Mouse (Mus musculus): ENCODE data around the gene Dagla. TPM values are rescaled to one million over a fixed set of nuclear protein-coding genes. Genes with fewer than 3 reads are reported as not detected.

Gene Dagla
- total and polyA plus RNA-seq, 2 experiments from 2014 or later = 10.9 to 35.0 TPM

- H3K9me3 ChIP-seq (ENCODE audit: low read length) = no peaks in the 10 kb centered on the region
- no peak for TF ChIP-seq CTCF (IDR thresholded peaks at IDR 0.05; ENCODE audit: low read depth)
- ATAC-seq = no peak
- no peak for DNase-seq (ENCODE audit: low spot score)
- H3K9ac ChIP-seq (replicated peaks; ENCODE audit: low read length) = no peak overlapping the region
- no peak overlapping the region for H3K4me3 ChIP-seq (ENCODE audit: low read length)
- no peaks in the 10 kb centered on the region for H3K36me3 ChIP-seq (ENCODE audit: insufficient read depth, low read length)
- WGBS = 34% methylated on average over 6 of the region's 6 CpGs
- H3K4me2 ChIP-seq (ENCODE audit: low read depth, low read length) = no peak overlapping the region
- H3K27me3 ChIP-seq (ENCODE audit: insufficient read depth, low read length) = no peaks in the 10 kb centered on the region
- H3K4me1 ChIP-seq (ENCODE audit: insufficient read depth, low read length) = no peaks in the 10 kb centered on the region
- no peak overlapping the region for H3K27ac ChIP-seq
These were observed 57.5 kb downstream of the Dagla start for GRCm38 (mm10) chr19:10247165-10247564.

- Histone ChIP-seq H3K36me3 (ENCODE audit: insufficient read depth, low read length) (no peaks in the 10 kb centered on the region), H3K4me2 (ENCODE audit: low read depth, low read length) (no peak overlapping the region), H3K4me3 (ENCODE audit: low read length) (no peak overlapping the region), H3K27me3 (ENCODE audit: insufficient read depth, low read length) (no peaks in the 10 kb centered on the region), H3K9me3 (ENCODE audit: low read length) (no peaks in the 10 kb centered on the region), H3K9ac (replicated peaks; ENCODE audit: low read length) (no peak overlapping the region), H3K4me1 (ENCODE audit: insufficient read depth, low read length) (0 out of 2 replicates have a peak, but pooled peaks cover 5% of the 10 kb centered on the region), H3K27ac (no peak overlapping the region)
- WGBS = 29% methylated on average over 3 of the region's 3 CpGs
- ATAC-seq = no peak
- peak; percentile 61 for TF ChIP-seq CTCF (IDR thresholded peaks at IDR 0.05; ENCODE audit: low read depth)
- DNase-seq (ENCODE audit: low spot score) = peak; percentile 55
These were observed 60.5 kb downstream of the Dagla start for GRCm38 (mm10) chr19:10244183-10244582.

- H3K9ac ChIP-seq (replicated peaks; ENCODE audit: low read length) = no peak overlapping the region
- no peaks in the 10 kb centered on the region for H3K27me3 ChIP-seq (ENCODE audit: insufficient read depth, low read length)
- H3K4me1 ChIP-seq (ENCODE audit: insufficient read depth, low read length) = 0 out of 2 replicates have a peak, but pooled peaks cover 5% of the 10 kb centered on the region
- H3K4me3 ChIP-seq (ENCODE audit: low read length) = no peak overlapping the region
- no peaks in the 10 kb centered on the region for H3K36me3 ChIP-seq (ENCODE audit: insufficient read depth, low read length)
- TF ChIP-seq CTCF (IDR thresholded peaks at IDR 0.05; ENCODE audit: low read depth) = no peak
- no peaks in the 10 kb centered on the region for H3K9me3 ChIP-seq (ENCODE audit: low read length)
- no peak overlapping the region for H3K27ac ChIP-seq
- no peak overlapping the region for H3K4me2 ChIP-seq (ENCODE audit: low read depth, low read length)
- no peak for DNase-seq (ENCODE audit: low spot score)
- 8% methylated on average over 8 of the region's 8 CpGs for WGBS
- no peak for ATAC-seq
These were observed 61.8 kb downstream of the Dagla start for GRCm38 (mm10) chr19:10242916-10243315.

DNA sequence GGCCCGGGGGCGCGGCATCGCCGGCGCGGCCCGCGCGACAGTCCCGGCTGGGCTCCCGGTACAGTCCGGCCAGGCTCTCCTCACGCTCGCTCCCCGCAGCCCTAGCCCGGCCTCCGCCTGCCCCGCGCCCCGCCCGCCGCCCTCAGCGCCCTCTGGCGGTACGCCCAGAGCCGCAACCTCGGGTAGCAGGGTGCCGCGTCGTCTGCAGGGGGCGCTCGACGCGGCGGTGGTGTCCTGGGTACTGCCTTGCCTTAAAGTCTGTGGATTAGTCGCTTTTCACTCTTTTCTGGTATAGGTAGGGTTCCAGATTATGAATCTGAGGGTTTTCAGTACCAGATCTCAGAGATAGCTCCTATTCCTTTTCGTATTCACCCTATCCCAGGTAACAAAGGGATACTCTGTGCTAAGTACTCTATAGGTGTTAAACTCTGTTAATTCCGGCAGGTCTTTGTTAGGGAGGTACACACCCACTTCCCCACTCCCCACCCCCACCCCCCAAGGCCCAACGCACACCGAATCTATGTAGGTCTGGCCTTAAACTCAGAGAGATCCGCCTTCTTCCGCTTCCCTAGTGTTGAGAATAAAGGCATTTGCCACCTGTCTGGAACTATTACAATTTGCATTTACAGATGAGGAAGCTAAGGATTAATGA lies 63.9 kb downstream of the Dagla start, which contains the start of gene Myrf:
Gene Myrf (minus strand): TSS at position 95 of the 652 bp plus-strand sequence.
- Histone ChIP-seq H3K4me1 (ENCODE audit: insufficient read depth, low read length) (0 out of 2 replicates have a peak, but pooled peaks cover 5% of the 10 kb centered on the region), H3K4me2 (ENCODE audit: low read depth, low read length) (peak within 1 kb of the TSS; percentile 69), H3K36me3 (ENCODE audit: insufficient read depth, low read length) (no peaks in the 10 kb centered on the region), H3K9me3 (ENCODE audit: low read length) (no peaks in the 10 kb centered on the region), H3K27ac (no peak within 1 kb of the TSS), H3K27me3 (ENCODE audit: insufficient read depth, low read length) (no peaks in the 10 kb centered on the region), H3K4me3 (ENCODE audit: low read length) (peak within 1 kb of the TSS; percentile 38), H3K9ac (replicated peaks; ENCODE audit: low read length) (peak within 1 kb of the TSS; percentile 43)
- ATAC-seq (peak; percentile 80), DNase-seq (ENCODE audit: low spot score) (peak; percentile 82)
- TF ChIP-seq CTCF (IDR thresholded peaks at IDR 0.05; ENCODE audit: low read depth) = peak; percentile 73
- 10% methylated on average over 43 of the region's 43 CpGs for whole genome bisulfite sequencing

GRCm38 (mm10) chr19:10239975-10240653 lies 64.6 kb downstream of the Dagla start:
- TF ChIP-seq CTCF (IDR thresholded peaks at IDR 0.05; ENCODE audit: low read depth) = no peak
- no peak overlapping the region for H3K27ac ChIP-seq
- DNase-seq (ENCODE audit: low spot score) = no peak
- peak overlapping the region; percentile 38 for H3K4me3 ChIP-seq (ENCODE audit: low read length)
- 0 out of 2 replicates have a peak, but pooled peaks cover 5% of the 10 kb centered on the region for H3K4me1 ChIP-seq (ENCODE audit: insufficient read depth, low read length)
- no peaks in the 10 kb centered on the region for H3K27me3 ChIP-seq (ENCODE audit: insufficient read depth, low read length)
- H3K9me3 ChIP-seq (ENCODE audit: low read length) = no peaks in the 10 kb centered on the region
- no peak for ATAC-seq
- 7% methylated on average over 26 of the region's 26 CpGs for WGBS
- peak overlapping the region; percentile 69 for H3K4me2 ChIP-seq (ENCODE audit: low read depth, low read length)
- no peaks in the 10 kb centered on the region for H3K36me3 ChIP-seq (ENCODE audit: insufficient read depth, low read length)
- peak overlapping the region; percentile 43 for H3K9ac ChIP-seq (replicated peaks; ENCODE audit: low read length)

- no peak overlapping the region for H3K4me2 ChIP-seq (ENCODE audit: low read depth, low read length)
- DNase-seq (ENCODE audit: low spot score) = no peak
- H3K9me3 ChIP-seq (ENCODE audit: low read length) = no peaks in the 10 kb centered on the region
- WGBS = 64% methylated on average over 2 of the region's 2 CpGs
- no peak for ATAC-seq
- H3K4me1 ChIP-seq (ENCODE audit: insufficient read depth, low read length) = 0 out of 2 replicates have a peak, but pooled peaks cover 5% of the 10 kb centered on the region
- no peaks in the 10 kb centered on the region for H3K27me3 ChIP-seq (ENCODE audit: insufficient read depth, low read length)
- no peak for TF ChIP-seq CTCF (IDR thresholded peaks at IDR 0.05; ENCODE audit: low read depth)
- no peak overlapping the region for H3K9ac ChIP-seq (replicated peaks; ENCODE audit: low read length)
- no peaks in the 10 kb centered on the region for H3K36me3 ChIP-seq (ENCODE audit: insufficient read depth, low read length)
- H3K27ac ChIP-seq = no peak overlapping the region
- no peak overlapping the region for H3K4me3 ChIP-seq (ENCODE audit: low read length)
These were observed 65.3 kb downstream of the Dagla start for GRCm38 (mm10) chr19:10239419-10239818.
